Mouse (Mus musculus) layer of hippocampus, postnatal 10 days (tissue): ENCODE measurements at regions not wholly inside any gene's neighbourhood (a gene's known extent, or its start where the extent isn't known, plus 50 kb on each side); places are given as distances from the start of the nearest gene placed in this dataset.

Source experiments
- DNase-seq, 2 experiments: peaks; one replicate each; pipeline ENCODE4 v3.0.0; 2021; ENCODE audit warnings: low spot score in 2 of 2

DNA sequence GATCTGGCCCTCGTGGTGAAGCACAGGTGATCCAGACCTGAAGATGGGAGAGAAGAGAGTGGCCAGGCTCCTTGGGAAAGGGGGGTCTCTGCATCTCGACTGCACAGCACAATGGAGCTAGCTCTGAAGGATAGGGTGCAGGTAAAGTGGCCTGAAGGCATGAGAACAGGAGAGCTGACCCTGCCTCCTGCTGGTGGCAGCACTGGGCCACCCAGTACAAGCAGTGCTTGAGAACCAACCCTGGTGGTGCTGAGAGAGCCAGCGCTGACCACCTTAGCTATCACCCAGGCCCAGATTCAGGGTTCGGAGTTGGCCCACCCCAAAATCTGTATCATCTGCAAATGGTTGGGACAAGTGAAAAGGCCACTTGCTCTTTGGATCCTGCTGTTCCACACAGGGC is 66.2 kb downstream of the A730009L09Rik start:
- DNase-seq, result no peak

DNA sequence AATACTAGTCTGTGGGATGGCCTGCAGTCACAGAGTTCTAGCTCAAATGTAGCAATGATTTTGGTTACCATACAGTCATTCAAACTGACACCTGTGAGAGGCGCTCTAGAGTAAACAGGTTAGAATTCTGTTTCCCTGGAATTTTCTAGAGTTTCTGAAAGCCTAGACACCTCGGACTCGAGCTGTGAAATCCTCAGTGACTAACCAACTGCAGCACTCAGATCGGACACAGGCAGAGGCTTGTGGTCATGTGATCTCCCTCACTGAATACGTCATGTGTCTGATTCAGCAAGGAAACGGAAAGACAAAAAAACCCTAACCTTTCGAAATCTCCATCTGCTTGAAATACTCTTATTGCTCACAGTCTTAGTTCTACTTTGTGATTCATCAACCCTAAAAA is 68.4 kb downstream of the A730009L09Rik start:
- no peak for DNase-seq

- DNase-seq, result no peak
These were observed 68.9 kb downstream of the A730009L09Rik start for GRCm38 (mm10) chr16:84583773-84584229.

DNA sequence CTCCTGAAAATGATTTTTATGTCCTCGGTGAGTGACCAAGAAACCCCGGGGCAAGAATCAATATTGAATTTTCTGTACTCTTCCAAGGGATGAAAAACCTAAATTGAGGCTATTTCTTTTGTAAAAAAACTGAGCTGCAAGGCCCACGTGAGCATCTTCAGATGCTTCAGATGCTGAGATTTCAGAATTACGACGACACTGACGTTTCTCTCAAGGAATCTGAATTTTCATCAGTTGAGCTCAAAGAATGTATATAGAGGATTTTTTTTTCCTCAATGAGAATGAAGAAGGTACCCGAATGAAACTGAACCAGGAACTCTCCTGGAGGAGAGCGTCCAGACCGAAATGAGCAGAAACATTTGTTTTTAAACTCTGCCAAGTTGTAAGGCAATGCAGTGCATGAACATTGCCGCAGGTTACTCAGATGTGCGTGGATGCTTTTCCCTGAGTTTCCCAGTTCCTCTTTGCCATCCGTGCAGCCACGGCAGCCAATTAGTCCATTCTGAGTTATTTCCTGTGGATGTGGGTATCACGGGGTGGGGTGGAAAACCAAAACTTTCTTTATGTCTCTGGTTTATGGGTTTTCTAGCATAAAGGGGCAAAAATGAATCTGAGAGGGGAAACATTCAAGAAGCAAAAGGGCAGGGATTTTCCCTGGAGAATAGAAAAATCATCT is 69.9 kb downstream of the A730009L09Rik start:
- DNase-seq, result no peak

DNA sequence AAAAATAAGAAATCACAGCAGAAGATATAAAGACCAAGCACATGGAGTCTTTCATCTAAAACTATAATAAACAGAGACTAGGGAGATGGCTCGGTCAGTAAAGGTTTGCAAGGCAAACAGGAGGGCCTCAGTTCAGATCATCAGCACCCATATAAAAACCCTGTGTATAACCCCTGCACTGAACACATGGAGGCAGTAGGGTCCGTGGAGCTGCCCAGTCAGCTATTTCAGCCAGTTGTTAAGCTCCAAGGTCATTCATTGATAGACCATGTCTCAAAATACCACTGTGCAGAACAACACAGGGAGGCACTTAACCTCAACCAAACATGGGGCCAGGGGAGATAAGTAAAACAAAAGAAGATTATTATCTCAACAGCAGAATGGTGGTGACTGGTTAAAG is 78.1 kb downstream of the A730009L09Rik start:
- DNase-seq, result no peak

DNA sequence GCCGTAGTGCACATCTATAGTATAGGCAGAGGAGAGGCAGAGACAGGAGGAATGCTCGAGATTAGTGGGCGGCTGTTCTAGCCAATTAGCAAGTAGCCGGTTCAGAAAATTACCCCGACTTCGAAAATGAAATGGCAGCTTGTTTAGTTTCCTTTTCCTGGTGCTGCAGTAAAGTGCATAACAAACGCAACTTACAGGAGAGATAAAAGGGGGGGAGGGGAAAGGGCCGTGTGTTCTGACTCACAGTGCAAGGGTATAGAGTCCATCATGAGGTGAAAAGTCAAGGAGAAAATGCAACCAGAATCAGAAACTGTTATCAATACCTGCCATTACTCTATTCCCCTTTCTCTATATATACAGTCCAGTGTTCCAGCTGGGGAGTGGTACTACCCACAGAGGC is 88.0 kb downstream of the A730009L09Rik start:
- no peak for DNase-seq

DNA sequence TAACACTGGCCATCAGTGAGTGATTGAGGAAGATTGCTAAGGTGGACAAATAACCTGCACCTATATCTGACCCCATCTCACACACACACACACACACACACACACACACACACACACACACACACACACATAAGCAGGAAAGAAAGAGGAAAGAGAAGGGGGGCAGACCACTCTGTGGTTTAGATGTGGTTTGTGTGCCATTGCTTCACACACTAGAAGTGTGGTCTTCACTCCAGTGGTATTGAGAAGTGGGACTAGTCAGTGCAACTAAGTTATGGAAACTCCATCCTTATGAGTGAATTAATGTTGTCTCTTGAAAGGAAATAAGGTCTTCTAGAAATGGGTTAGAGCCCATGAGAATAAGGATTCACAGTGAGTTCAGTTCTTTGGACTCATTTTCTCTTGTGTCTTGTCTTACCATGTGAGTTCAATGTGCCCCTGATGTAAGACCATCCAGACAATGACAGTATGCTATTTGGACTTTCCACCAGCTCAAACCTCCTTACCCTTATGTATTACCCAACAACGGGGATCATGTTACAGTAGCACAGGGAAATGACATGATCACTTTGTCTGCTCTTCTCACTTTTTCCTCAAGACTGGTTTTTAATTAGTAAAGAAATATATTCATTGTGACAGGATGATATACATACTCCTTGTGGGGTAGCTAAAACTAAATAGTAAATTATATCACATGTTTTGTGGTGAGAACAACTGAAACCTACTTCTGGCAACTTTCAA is 88.7 kb downstream of the A730009L09Rik start:
- DNase-seq, result no peak

- DNase-seq, result peak in 1 of 2 experiments; percentile 15
These were observed 89.5 kb downstream of the A730009L09Rik start for GRCm38 (mm10) chr16:84604272-84604975.

GRCm38 (mm10) chr16:84606010-84606803 is 91.3 kb downstream of the A730009L09Rik start:
- DNase-seq, result no peak

DNA sequence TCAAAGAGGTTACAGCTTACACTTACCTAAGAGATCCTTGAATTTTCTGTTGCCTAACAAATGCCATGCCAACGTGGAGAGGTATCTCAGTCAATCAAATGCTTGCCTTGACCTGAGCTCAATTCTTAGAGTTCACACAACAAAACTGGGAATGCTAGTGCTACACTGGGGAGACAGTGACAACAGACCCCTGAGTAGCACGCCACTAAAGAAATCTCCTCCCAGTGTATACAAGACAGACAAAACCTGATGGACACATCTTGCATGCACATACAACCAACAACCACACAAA is 91.8 kb downstream of the A730009L09Rik start:
- no peak for DNase-seq

GRCm38 (mm10) chr16:84607503-84607902 is 92.6 kb downstream of the A730009L09Rik start:
- DNase-seq, result no peak

GRCm38 (mm10) chr16:84615683-84616082 is 100.8 kb downstream of the A730009L09Rik start:
- no peak for DNase-seq

- no peak for DNase-seq
These were observed 101.2 kb downstream of the A730009L09Rik start for GRCm38 (mm10) chr16:84616132-84616531.

DNA sequence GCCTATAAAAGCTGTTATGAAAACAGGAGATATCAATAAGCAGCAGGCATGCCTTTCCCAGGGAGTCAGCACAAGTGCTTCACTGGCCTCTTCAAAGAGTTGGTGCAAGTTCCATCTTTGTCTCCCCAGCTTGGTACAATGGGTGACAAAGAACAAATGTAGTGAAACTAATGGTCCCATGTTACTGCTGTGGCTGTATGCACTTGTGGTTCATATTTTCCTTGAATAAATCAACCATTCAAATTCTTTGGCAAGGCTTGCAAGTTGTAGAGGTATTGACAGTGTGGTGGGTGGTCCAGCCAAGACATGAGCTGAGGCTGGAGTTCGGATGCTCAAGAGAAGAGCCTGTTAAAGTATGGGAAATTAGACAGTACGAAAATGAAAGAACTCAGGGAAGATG is 103.5 kb downstream of the A730009L09Rik start:
- no peak for DNase-seq

- no peak for DNase-seq
These were observed 105.0 kb downstream of the A730009L09Rik start for GRCm38 (mm10) chr16:84619876-84620275.

DNA sequence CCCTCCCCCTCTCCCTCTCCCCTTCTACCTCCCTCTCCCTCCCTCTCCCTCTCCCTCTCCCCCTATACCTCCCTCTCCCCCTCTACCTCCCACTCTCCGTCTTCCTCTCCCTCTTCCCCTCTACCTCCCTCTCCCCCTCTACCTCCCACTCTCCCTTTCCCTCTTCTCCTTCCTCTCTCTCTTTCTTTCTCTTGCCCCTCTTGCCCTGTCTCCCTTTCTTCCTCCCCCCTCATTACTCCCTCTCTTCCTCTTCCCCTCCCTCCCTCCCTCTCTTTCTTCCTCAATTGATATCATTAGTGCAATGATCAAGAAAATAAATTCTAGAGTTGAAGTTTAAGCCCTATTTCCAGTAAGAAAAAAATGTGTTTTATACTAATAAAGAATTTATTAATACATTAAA is 105.9 kb downstream of the A730009L09Rik start:
- no peak for DNase-seq

DNA sequence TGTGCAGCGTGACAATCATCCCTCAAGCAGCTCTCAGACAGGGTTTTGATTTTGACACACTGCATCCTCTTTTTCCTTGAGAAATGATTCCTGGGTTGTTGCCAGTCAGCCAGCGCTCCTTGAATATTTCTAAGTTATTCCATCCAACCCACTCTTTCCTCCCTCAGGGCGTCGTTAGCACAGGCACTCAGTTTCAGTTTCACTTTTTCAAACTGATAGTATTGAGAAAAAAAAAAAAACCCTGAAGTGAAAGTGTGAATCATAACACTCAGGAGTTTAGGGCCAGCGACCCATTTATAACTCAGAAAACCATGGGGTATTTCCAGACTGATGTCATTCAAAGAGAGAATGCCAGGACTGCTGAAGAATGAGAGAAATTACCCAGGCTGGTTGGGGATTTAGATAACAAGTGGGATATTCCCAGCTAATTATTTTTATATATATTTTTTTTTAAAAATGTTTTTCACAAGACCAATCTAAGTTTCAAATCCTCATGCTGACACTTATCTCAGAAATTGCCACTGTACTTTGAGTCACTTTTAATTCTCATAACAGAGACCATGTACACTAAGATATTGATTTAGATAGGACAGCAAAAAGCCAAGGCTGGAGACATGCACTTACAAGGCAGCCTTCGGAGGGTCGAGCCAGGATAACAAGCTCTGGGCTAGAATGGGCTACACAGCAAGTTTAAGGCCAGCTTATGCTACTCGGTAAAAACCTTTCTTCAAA is 106.5 kb downstream of the A730009L09Rik start:
- peak; percentile 18 to 20 for DNase-seq

GRCm38 (mm10) chr16:84623346-84624085 is 108.6 kb downstream of the A730009L09Rik start:
- no peak for DNase-seq

- DNase-seq, result no peak
These were observed 109.7 kb downstream of the A730009L09Rik start for GRCm38 (mm10) chr16:84624443-84625109.
